Mouse (Mus musculus): Measurements from ENCODE around the gene Pla2g10. TPM values are rescaled to one million over a fixed set of nuclear protein-coding genes. Genes with fewer than 3 reads are reported as not detected.

Gene Pla2g10
- polyA plus RNA-seq (2012; rRNA removed): 182 and 199 TPM in 2 replicates

GRCm38 (mm10) chr16:13730285-13731255, at the start of gene Pla2g10:
Gene Pla2g10 (minus strand): TSS chr16:13730983.

GRCm38 (mm10) chr16:13671685-13672385, 58.9 kb downstream of the Pla2g10 start, which contains the start of the genes Bfar and 3110001I22Rik:
Gene Bfar (plus strand): TSS chr16:13671858.
Gene 3110001I22Rik (plus strand): TSS chr16:13671929.

GRCm38 (mm10) chr16:13667878-13668343, 62.9 kb downstream of the Pla2g10 start, which contains the start of gene Parn:
Gene Parn (minus strand): TSS chr16:13668170.

Other genes with a start within 250 kb of the Pla2g10 start
- gene Parn, start 62.8 kb downstream of the Pla2g10 start, polyA plus RNA-seq (2012; rRNA removed): 5.8 and 7.0 TPM in 2 replicates
- gene Bfar, start 59.1 kb downstream of the Pla2g10 start, polyA plus RNA-seq (2012; rRNA removed): 26.0 and 28.7 TPM in 2 replicates
- 1.2 and 1.4 TPM in 2 replicates for gene 3110001I22Rik, start 59.1 kb downstream of the Pla2g10 start, polyA plus RNA-seq (2012; rRNA removed)
- 5.2 and 5.3 TPM in 2 replicates for gene Rrn3, start 49.7 kb upstream of the Pla2g10 start, polyA plus RNA-seq (2012; rRNA removed)
- 34.6 and 43.9 TPM in 2 replicates for gene Ntan1, start 87.9 kb upstream of the Pla2g10 start, polyA plus RNA-seq (2012; rRNA removed)
- gene Pdxdc1, start 172.1 kb upstream of the Pla2g10 start, polyA plus RNA-seq (2012; rRNA removed): 248 and 303 TPM in 2 replicates
- gene Mpv17l, start 172.2 kb upstream of the Pla2g10 start, polyA plus RNA-seq (2012; rRNA removed): 3.7 and 5.5 TPM in 2 replicates